Mouse (Mus musculus) left cerebral cortex, postnatal 36 days (tissue): Measurements from ENCODE around the gene Cdk14. TPM values are rescaled to one million over a fixed set of nuclear protein-coding genes. Genes with fewer than 3 reads are reported as not detected.
"Not testable (repeated sequence)": the region's sequence is repeated elsewhere in the genome, so short reads cannot be mapped to it uniquely, and the experiment has no call there.

Experiments
- DNase-seq, 2 experiments: peaks; one replicate each; pipeline ENCODE4 v3.0.0; 2021 to 2022; ENCODE audit warnings: low spot score in 2 of 2, mixed read lengths in 1 of 2
- intact Hi-C: fragments of 180-260 bp; cut with DNase I; formaldehyde crosslinking; loops from one replicate; pipeline ENCODE4 v1.15.1; 2025
- total RNA-seq, 2 experiments: library from RNA; stranded (reverse); gene quantifications; 2 replicates each; pipeline ENCODE4 v1.2.3; 2021

Cdk14 gene
- total RNA-seq, 2 experiments from 2014 or later, result 196 to 198 TPM

- DNase-seq, result no peak
- intact Hi-C loops, result no loop called here
Observed at GRCm38 (mm10) chr5:5368389-5369164, 51.5 kb downstream of the Cdk14 start.

GRCm38 (mm10) chr5:5367550-5367949, 52.6 kb downstream of the Cdk14 start:
- intact Hi-C loops, result no loop called here
- DNase-seq, result no peak

- intact Hi-C loops, result no loop called here
- DNase-seq, result no peak
Observed at GRCm38 (mm10) chr5:5365285-5366076, 54.6 kb downstream of the Cdk14 start.

- intact Hi-C loops, result no loop called here
- no peak for DNase-seq
Observed at GRCm38 (mm10) chr5:5361684-5362083, 58.4 kb downstream of the Cdk14 start.

GRCm38 (mm10) chr5:5360338-5360737, 59.8 kb downstream of the Cdk14 start:
- intact Hi-C loops, result no loop called here
- no peak for DNase-seq

- intact Hi-C loops, result no loop called here
- DNase-seq, result no peak
Observed at GRCm38 (mm10) chr5:5359915-5360314, 60.2 kb downstream of the Cdk14 start.

- no peak for DNase-seq
- intact Hi-C loops, result no loop called here
Observed at GRCm38 (mm10) chr5:5359370-5359769, 60.7 kb downstream of the Cdk14 start.

- intact Hi-C loops, result no loop called here
- DNase-seq, result no peak
Observed at GRCm38 (mm10) chr5:5358019-5358717, 61.9 kb downstream of the Cdk14 start.

- no peak for DNase-seq
- intact Hi-C loops, result no loop called here
Observed at GRCm38 (mm10) chr5:5354684-5355368, 65.3 kb downstream of the Cdk14 start.

- DNase-seq, result no peak
- intact Hi-C loops, result no loop called here
Observed at GRCm38 (mm10) chr5:5353946-5354345, 66.2 kb downstream of the Cdk14 start.

GRCm38 (mm10) chr5:5344646-5345045, 75.5 kb downstream of the Cdk14 start:
- no peak for DNase-seq
- intact Hi-C loops, result no loop called here

GRCm38 (mm10) chr5:5343741-5344140, 76.4 kb downstream of the Cdk14 start:
- intact Hi-C loops, result no loop called here
- DNase-seq, result no peak

- DNase-seq, result no peak
- intact Hi-C loops, result no loop called here
Observed at GRCm38 (mm10) chr5:5343267-5343666, 76.8 kb downstream of the Cdk14 start.

GRCm38 (mm10) chr5:5342410-5343137, 77.5 kb downstream of the Cdk14 start:
- peak in 1 of 2 experiments; percentile 18 for DNase-seq
- intact Hi-C loops, result no loop called here

- intact Hi-C loops, result no loop called here
- DNase-seq, result no peak
Observed at GRCm38 (mm10) chr5:5341611-5342010, 78.5 kb downstream of the Cdk14 start.

- intact Hi-C loops, result no loop called here
- DNase-seq, result no peak
Observed at GRCm38 (mm10) chr5:5333916-5334315, 86.2 kb downstream of the Cdk14 start.

GRCm38 (mm10) chr5:5330926-5331460, 89.1 kb downstream of the Cdk14 start:
- no peak for DNase-seq

GRCm38 (mm10) chr5:5329018-5329417, 91.1 kb downstream of the Cdk14 start:
- DNase-seq, intact Hi-C loops: not testable (repeated sequence)

More at GRCm38 (mm10) chr5:5330926-5331460, 89.1 kb downstream of the Cdk14 start:
- intact Hi-C loops, result no loop called here

GRCm38 (mm10) chr5:5326716-5327115, 93.4 kb downstream of the Cdk14 start:
- no peak for DNase-seq
- intact Hi-C loops, result no loop called here
